Mouse (Mus musculus) gastrocnemius, postnatal 25 days (tissue): ENCODE results near the gene Gm3055. TPM values are rescaled to one million over a fixed set of nuclear protein-coding genes. Genes with fewer than 3 reads are reported as not detected.
"Not testable (repeated sequence)": the region's sequence is repeated elsewhere in the genome, so short reads cannot be mapped to it uniquely, and the experiment has no call there.

Source experiments
- DNase-seq: peaks from one replicate; pipeline ENCODE4 v3.0.0; 2022
- long read RNA-seq, 2 experiments: library from polyadenylated mRNA; stranded (forward); transcript quantifications; one replicate each; pipeline ENCODE4 v2.0.0; 2021
- total RNA-seq, 2 experiments: library from RNA; stranded (reverse); gene quantifications; 1 replicate in 1 of 2; 2 replicates in 1 of 2; pipeline ENCODE4 v1.2.3; 2021

Gene Gm3055
- under 1 TPM; 0.13 to 0.51 TPM for total RNA-seq
- long read RNA-seq, experiment 1 = 0 reads
- long read RNA-seq, experiment 2 = 0 reads

- not testable (repeated sequence) for DNase-seq
Measured at GRCm38 (mm10) chr10:81770506-81771403, at the start of gene Gm3055. Gm3055 (minus strand) TSS chr10:81771161.

- DNase-seq = not testable (repeated sequence)
Measured at GRCm38 (mm10) chr10:81811899-81812298, 40.9 kb upstream of the Gm3055 start, which contains the start of gene Gm4767. Gm4767 (plus strand) TSS chr10:81812186.

- not testable (repeated sequence) for DNase-seq
Measured at GRCm38 (mm10) chr10:81771404-81771777, 430 bp upstream of the Gm3055 start.

GRCm38 (mm10) chr10:81704531-81705301 is 66.2 kb downstream of the Gm3055 start, which contains the start of gene Zfp433:
Zfp433 (plus strand) TSS chr10:81704825.
- DNase-seq = not testable (repeated sequence)

Other genes with a start within 250 kb of the Gm3055 start
- under 1 TPM; 0.36 to 0.62 TPM for gene Gna15, start 246.9 kb downstream of the Gm3055 start, total RNA-seq
- 10 to 100 TPM; 24.8 to 25.9 TPM for gene Gna11, start 226.0 kb downstream of the Gm3055 start, total RNA-seq
- gene Aes, start 211.7 kb downstream of the Gm3055 start, total RNA-seq = 100 to 1,000 TPM; 845 to 891 TPM
- 1 to 10 TPM; 5.3 to 6.2 TPM for gene Tle2, start 196.6 kb downstream of the Gm3055 start, total RNA-seq
- 1 to 10 TPM; 3.9 to 6.8 TPM for gene Tle6, start 170.1 kb downstream of the Gm3055 start, total RNA-seq
- gene BC025920, start 164.9 kb downstream of the Gm3055 start, total RNA-seq = 1 to 10 TPM; 1.8 to 2.5 TPM
- gene Sirt6, start 143.4 kb downstream of the Gm3055 start, total RNA-seq = 1 to 10 TPM; 3.8 to 5.2 TPM
- gene Ankrd24, start 142.6 kb downstream of the Gm3055 start, total RNA-seq = 1 to 10 TPM; 5.9 to 9.5 TPM
- 1 to 10 TPM in 1 of 2 experiments, under 1 TPM in 1; 0.87 to 1.3 TPM for gene Gm10778, start 122.1 kb downstream of the Gm3055 start, total RNA-seq
- gene Zfp433, start 66.3 kb downstream of the Gm3055 start, total RNA-seq = 1 to 10 TPM; 4.8 to 5.2 TPM
- under 1 TPM; 0.64 to 0.87 TPM for gene Gm4767, start 41.0 kb upstream of the Gm3055 start, total RNA-seq
- gene Gm32687, start 92.8 kb upstream of the Gm3055 start, total RNA-seq = 1 to 10 TPM; 1.7 to 2.0 TPM
- gene Zfp781, start 159.3 kb upstream of the Gm3055 start, total RNA-seq = under 1 TPM; 0.32 to 1.00 TPM